Mouse (Mus musculus) midbrain, embryonic 11.5 days (tissue): ENCODE measurements around the gene Gamt. TPM values are rescaled to one million over a fixed set of nuclear protein-coding genes. Genes with fewer than 3 reads are reported as not detected.
A peak's percentile ranks its signal among the peaks of the same experiment; 100 is the strongest.
"Not testable (repeated sequence)": the region's sequence is repeated elsewhere in the genome, so short reads cannot be mapped to it uniquely, and the experiment has no call there.

Experiments used
- ATAC-seq: fragments of 200-750 bp; cut with Nextera tagmentation; 2 replicates; pipeline ENCODE4 v1.8.0; 2017; ENCODE audit warnings: moderate TSS enrichment, moderate library complexity; ENCODE audit not compliant: low FRiP score
- DNase-seq: peaks from one replicate; pipeline ENCODE4 v3.0.0; 2015; ENCODE audit warnings: low spot score; ENCODE audit errors: missing footprints
- H3K27ac ChIP-seq: fragments of 300-500 bp; sonication (generic); 2 replicates; pipeline ENCODE4 v1.5.1; 2014; ENCODE audit warnings: low read depth, low read length
- H3K27me3 ChIP-seq: fragments of 300-500 bp; sonication (generic); 2 replicates; pipeline ENCODE4 v1.6.1; 2014; ENCODE audit warnings: mild to moderate bottlenecking, low read length, moderate library complexity, mixed read lengths; ENCODE audit not compliant: control insufficient read depth, insufficient read depth
- H3K36me3 ChIP-seq: fragments of 300-500 bp; sonication (generic); 2 replicates; pipeline ENCODE4 v1.6.1; 2014; ENCODE audit warnings: mild to moderate bottlenecking, low read length, moderate library complexity, mixed read lengths; ENCODE audit not compliant: control insufficient read depth, insufficient read depth
- H3K4me1 ChIP-seq: fragments of 300-500 bp; sonication (generic); 2 replicates; pipeline ENCODE4 v1.6.1; 2014; ENCODE audit warnings: low read length; ENCODE audit not compliant: control insufficient read depth, insufficient read depth
- H3K4me2 ChIP-seq: fragments of 300-500 bp; sonication (generic); 2 replicates; pipeline ENCODE4 v1.6.1; 2014; ENCODE audit warnings: mild to moderate bottlenecking, moderate library complexity
- H3K4me3 ChIP-seq: fragments of 300-500 bp; sonication (generic); 2 replicates; pipeline ENCODE4 v1.5.1; 2014; ENCODE audit warnings: low read depth, low read length
- H3K9ac ChIP-seq: fragments of 300-500 bp; sonication (generic); 2 replicates; pipeline ENCODE4 v1.6.1; 2014; ENCODE audit warnings: low read length
- H3K9me3 ChIP-seq: fragments of 300-500 bp; sonication (generic); 2 replicates; pipeline ENCODE4 v1.6.1; 2016; ENCODE audit warnings: low read length; ENCODE audit not compliant: control insufficient read depth
- WGBS: fragments of 180-500 bp; shearing (Covaris S2); extraction: QIAGEN DNeasy Blood & Tissue Kit; methylation state at CpG from one replicate; pipeline ENCODE4 v1.1.7; 2014; 5-methylcytosine and 5-hydroxymethylcytosine counted together
- microRNA-seq: library from miRNA; unstranded; fragments of <30 nt; microRNA quantifications from one replicate; pipeline ENCODE4, GENCODE M21; 2017
- polyA plus RNA-seq: library from polyadenylated mRNA; unstranded; fragments of >200 nt; fragmentation: Nextera tagmentation; extraction: Ambion mirVana; gene quantifications from 2 replicates; pipeline ENCODE4 v1.2.1, GENCODE M21; 2014

The Gamt gene
- polyA plus RNA-seq, 1 experiment from 2014 or later: 28.9 TPM

GRCm38 (mm10) chr10:80211547-80212103 is 49.2 kb downstream of the Gamt start:
- H3K9me3 ChIP-seq, H3K36me3 ChIP-seq, H3K27me3 ChIP-seq, H3K27ac ChIP-seq, H3K4me3 ChIP-seq, H3K9ac ChIP-seq, ATAC-seq, H3K4me2 ChIP-seq: not testable (repeated sequence)
- DNase-seq: peak; percentile 76
- WGBS: 72% methylated on average over 7 of the region's 7 CpGs
- H3K4me1 ChIP-seq: peaks cover 38% of the 10 kb centered on the region

- Histone ChIP-seq H3K4me3 (peak overlapping the region; percentile 24), H3K36me3 (no peaks in the 10 kb centered on the region), H3K27me3 (no peaks in the 10 kb centered on the region), H3K27ac (peak overlapping the region; percentile 75), H3K9ac (peak overlapping the region; percentile 55), H3K9me3 (no peaks in the 10 kb centered on the region), H3K4me2 (peak overlapping the region; percentile 40), H3K4me1 (peaks cover 31% of the 10 kb centered on the region)
- WGBS: 4% methylated on average over 24 of the region's 24 CpGs
- peak; percentile 94 for DNase-seq
- peak; percentile 47 for ATAC-seq
Observed at GRCm38 (mm10) chr10:80208841-80209371, 51.9 kb downstream of the Gamt start.

GRCm38 (mm10) chr10:80208248-80208647 is 52.6 kb downstream of the Gamt start:
- Histone ChIP-seq H3K4me2 (peak overlapping the region; percentile 40), H3K9ac (peak overlapping the region; percentile 55), H3K4me3 (peak overlapping the region; percentile 24), H3K36me3 (no peaks in the 10 kb centered on the region), H3K27me3 (no peaks in the 10 kb centered on the region), H3K27ac (peak overlapping the region; percentile 75), H3K9me3 (no peaks in the 10 kb centered on the region), H3K4me1 (peaks cover 34% of the 10 kb centered on the region)
- WGBS: 61% methylated on average over 4 of the region's 4 CpGs
- DNase-seq: peak; percentile 90
- no peak; the same call in 1 of the 2 replicates for ATAC-seq

Small RNA genes within 50 kb of the gene (microRNA-seq; reads per million reads assigned to microRNA genes)
- gene Mir6911: 1.5 reads per million

Other genes starting within 250 kb of the Gamt start
- 3.6 and 3.8 TPM in 2 replicates for gene Arhgap45, start 244.4 kb downstream of the Gamt start, polyA plus RNA-seq
- gene Polr2e, start 221.2 kb downstream of the Gamt start, polyA plus RNA-seq: 200 and 225 TPM in 2 replicates
- 581 and 594 TPM in 2 replicates for gene Gpx4, start 213.8 kb downstream of the Gamt start, polyA plus RNA-seq
- 7.0 and 7.3 TPM in 2 replicates for gene Sbno2, start 155.4 kb downstream of the Gamt start, polyA plus RNA-seq
- gene Stk11, start 145.2 kb downstream of the Gamt start, polyA plus RNA-seq: 18.5 and 23.1 TPM in 2 replicates
- gene Atp5d, start 122.4 kb downstream of the Gamt start, polyA plus RNA-seq: 329 and 355 TPM in 2 replicates
- 11.1 and 11.8 TPM in 2 replicates for gene Cbarp, start 120.2 kb downstream of the Gamt start, polyA plus RNA-seq
- 66.0 and 71.3 TPM in 2 replicates for gene Midn, start 112.7 kb downstream of the Gamt start, polyA plus RNA-seq
- 81.5 and 87.1 TPM in 2 replicates for gene Cirbp, start 95.0 kb downstream of the Gamt start, polyA plus RNA-seq
- gene 1600002K03Rik, start 88.1 kb downstream of the Gamt start, polyA plus RNA-seq: 8.0 and 8.7 TPM in 2 replicates
- gene Efna2, start 81.5 kb downstream of the Gamt start, polyA plus RNA-seq: 78.1 and 91.7 TPM in 2 replicates
- gene Mum1, start 34.6 kb downstream of the Gamt start, polyA plus RNA-seq: 134 and 142 TPM in 2 replicates
- 209 and 229 TPM in 2 replicates for gene Ndufs7, start 11.9 kb downstream of the Gamt start, polyA plus RNA-seq
- 37.8 and 42.6 TPM in 2 replicates for gene Dazap1, start 474 bp upstream of the Gamt start, polyA plus RNA-seq
- gene Rps15, start 31.4 kb upstream of the Gamt start, polyA plus RNA-seq: 752 and 845 TPM in 2 replicates
- 63.4 and 66.5 TPM in 2 replicates for gene Apc2, start 35.0 kb upstream of the Gamt start, polyA plus RNA-seq
- 36.2 and 40.8 TPM in 2 replicates for gene 2310011J03Rik, start 59.5 kb upstream of the Gamt start, polyA plus RNA-seq
- gene Pcsk4, start 68.5 kb upstream of the Gamt start, polyA plus RNA-seq: 1.5 and 1.8 TPM in 2 replicates
- 4.0 and 4.5 TPM in 2 replicates for gene Reep6, start 68.9 kb upstream of the Gamt start, polyA plus RNA-seq
- 0.11 and 0.31 TPM in 2 replicates for gene Adamtsl5, start 87.4 kb upstream of the Gamt start, polyA plus RNA-seq
- 0.05 and 0.22 TPM in 2 replicates for gene Plk5, start 95.4 kb upstream of the Gamt start, polyA plus RNA-seq
- 11.8 and 12.4 TPM in 2 replicates for gene Mex3d, start 126.6 kb upstream of the Gamt start, polyA plus RNA-seq
- gene Mbd3, start 138.5 kb upstream of the Gamt start, polyA plus RNA-seq: 222 and 252 TPM in 2 replicates
- 404 and 476 TPM in 2 replicates for gene Uqcr11, start 145.8 kb upstream of the Gamt start, polyA plus RNA-seq
- gene Tcf3, start 172.6 kb upstream of the Gamt start, polyA plus RNA-seq: 135 and 154 TPM in 2 replicates
- gene Onecut3, start 233.8 kb upstream of the Gamt start, polyA plus RNA-seq: 2.7 and 2.8 TPM in 2 replicates